Mouse (Mus musculus) 416B (cell line): Measurements from ENCODE around the gene Tmem203.
"Not testable (repeated sequence)": the region's sequence is repeated elsewhere in the genome, so short reads cannot be mapped to it uniquely, and the experiment has no call there.

Source experiments
- DNase-seq: peaks from one replicate; pipeline ENCODE4 v3.0.0; 2011; ENCODE audit warnings: low read depth

The Tmem203 gene

GRCm38 (mm10) chr2:25234050-25234449 lies 21.2 kb upstream of the Tmem203 start, which contains the start of gene Slc34a3:
Slc34a3 (minus strand) TSS chr2:25234364.
- no peak for DNase-seq

DNA sequence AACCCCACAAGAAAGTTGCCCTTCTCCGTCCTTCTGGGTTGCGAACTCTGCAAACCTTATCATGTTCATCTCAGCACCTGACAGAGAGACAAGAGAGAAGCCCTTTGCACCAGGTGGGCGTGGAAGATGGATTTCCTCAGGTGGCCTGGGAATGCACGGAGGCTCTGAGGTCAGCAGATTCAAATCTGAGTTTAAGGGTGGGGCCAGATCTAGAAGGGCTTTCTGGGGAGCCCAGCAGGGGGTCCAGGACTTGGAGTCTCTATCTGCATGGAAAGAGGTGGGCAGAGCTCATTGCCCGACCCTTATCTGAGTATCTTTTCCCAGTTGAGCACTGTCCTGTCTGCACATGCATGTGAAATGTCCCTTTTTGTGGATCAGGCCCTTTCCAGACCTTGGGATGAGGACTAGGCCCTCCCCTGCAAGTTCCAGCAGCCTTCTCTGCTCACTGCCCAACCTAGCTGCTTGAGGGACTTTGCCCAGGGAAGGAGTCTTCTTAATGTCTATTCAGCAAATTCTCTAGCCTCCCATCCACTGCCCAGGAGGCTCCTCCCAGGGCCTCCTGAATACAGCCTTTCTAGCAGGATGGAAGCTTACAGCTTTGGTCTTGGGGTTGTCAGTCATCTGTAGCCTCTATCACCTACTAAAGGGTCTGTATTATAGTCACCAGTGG lies 20.6 kb upstream of the Tmem203 start:
- DNase-seq, result no peak

GRCm38 (mm10) chr2:25236614-25237013 lies 18.6 kb upstream of the Tmem203 start, which contains the start of gene Rnf224:
Rnf224 (minus strand) TSS chr2:25236787.
- no peak for DNase-seq

DNA sequence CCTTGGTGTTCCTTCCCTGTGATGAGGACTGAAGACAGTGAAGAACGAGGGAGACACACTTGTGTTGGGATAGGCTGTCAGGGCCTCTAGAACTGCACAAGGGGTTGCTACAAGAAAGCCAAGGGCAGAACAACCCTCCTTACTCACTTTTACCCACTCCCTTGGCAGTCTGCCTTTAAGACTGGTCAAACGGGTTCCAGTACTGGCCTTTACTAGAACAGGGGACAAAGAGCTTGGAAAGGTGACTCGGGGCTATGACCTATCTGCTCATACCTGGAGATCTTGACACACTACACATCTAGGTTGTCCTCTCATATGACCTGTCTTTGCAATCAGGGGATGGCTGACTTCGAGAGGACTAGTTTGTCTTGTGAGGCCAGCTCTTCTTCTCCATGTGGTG lies 17.7 kb upstream of the Tmem203 start:
- DNase-seq, result no peak

DNA sequence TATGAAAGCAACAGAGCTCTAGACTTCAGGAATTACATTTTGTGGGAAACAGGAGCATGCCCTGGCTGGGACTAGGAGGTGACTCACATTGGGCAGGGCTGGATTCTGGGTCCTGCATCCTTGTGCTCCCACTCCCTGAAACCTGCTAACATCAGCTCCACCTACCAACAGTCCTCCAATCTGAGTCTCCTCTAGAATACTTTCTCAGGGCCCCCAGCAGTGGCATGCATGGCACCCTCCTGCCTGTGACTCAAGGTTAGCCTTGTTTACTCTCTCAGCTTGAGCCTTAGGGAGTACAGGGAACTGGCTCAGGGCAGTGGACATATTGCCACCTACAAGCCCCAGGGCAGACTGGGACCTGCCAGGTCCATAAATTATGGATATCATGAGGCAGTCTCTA lies 17.1 kb upstream of the Tmem203 start:
- no peak for DNase-seq

- no peak for DNase-seq
Measured at GRCm38 (mm10) chr2:25239766-25240165, 15.5 kb upstream of the Tmem203 start.

DNA sequence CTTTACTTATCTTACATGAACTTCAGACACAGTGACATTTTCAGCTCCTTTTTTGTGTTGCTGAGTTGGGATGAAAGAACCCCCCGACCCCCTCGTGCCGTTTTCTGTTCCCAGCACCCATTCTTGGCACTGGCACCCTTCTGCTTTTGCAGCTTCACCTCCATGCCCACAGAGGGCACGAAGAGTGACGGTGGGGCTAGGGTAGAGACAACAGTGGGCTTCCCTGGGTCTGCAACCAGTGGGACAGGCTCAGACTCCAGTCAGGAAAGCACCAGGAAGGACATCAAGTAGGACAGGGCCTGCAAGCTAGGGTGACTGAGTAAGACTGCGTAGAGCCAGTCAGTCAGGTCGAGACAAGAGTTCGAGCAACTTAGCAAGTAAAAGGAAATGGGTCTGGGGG lies 14.9 kb upstream of the Tmem203 start:
- DNase-seq, result no peak

DNA sequence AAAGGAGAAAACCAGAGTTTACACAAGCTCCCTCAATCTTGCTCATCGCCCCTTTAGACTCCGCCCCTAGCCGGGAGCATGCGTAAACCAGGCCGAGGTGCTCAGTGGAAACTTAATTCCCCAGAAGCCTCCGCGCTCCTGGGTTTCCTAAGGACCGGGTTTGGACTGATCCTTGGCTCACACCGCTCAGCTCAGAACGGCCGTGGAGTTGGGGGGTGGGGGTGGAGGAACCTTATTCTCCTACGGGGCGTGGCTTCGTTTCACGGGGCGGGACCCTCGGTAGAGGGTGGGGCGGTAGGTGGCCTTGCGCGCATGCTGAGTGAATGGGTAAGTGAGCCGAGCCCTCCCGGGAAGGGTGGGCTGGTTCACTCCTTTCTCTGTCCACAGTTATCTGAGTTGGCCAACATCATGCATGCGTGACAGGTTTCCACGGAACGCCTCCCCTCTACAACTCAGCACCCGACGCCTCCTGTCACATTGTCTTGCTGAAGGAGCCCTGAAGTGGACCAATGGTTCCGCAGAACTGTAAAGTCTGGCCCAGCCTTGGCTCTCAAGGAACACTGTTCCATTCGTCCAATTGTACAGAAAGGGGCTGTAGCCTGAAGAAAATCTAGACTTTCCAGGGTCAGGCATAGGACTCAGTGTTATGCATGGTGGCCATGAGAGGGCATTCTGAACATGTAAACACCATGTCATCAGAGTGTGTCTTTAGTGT lies 14.4 kb upstream of the Tmem203 start:
- DNase-seq, result no peak

GRCm38 (mm10) chr2:25241438-25241775 lies 13.8 kb upstream of the Tmem203 start:
- no peak for DNase-seq

GRCm38 (mm10) chr2:25242101-25242506 lies 13.1 kb upstream of the Tmem203 start, which contains the start of the genes Rnf208 and Cysrt1:
Rnf208 (plus strand) TSS chr2:25242255.
Cysrt1 (minus strand) TSS chr2:25242452.
- DNase-seq, result no peak

- no peak for DNase-seq
Measured at GRCm38 (mm10) chr2:25243342-25243741, 11.9 kb upstream of the Tmem203 start.

DNA sequence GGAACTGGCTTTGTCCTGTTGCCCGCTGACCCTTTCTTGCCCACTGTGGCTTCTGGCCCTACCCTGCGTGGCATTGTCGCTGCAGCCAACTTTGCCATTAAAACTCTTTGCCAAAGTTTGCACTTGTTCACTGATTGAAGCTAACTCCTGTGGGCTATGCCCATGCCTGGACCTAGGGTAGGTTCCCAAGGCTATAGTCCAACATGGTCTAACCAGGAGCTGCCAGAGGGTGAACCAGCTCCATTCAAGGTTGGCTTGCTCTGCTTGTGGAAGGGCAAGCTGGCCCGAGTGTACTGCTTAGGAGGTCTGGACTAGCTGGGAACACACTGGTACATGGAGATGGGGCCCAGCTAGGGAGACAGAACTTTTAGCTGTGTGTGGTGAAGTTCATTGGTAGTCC lies 11.1 kb upstream of the Tmem203 start:
- no peak for DNase-seq

DNA sequence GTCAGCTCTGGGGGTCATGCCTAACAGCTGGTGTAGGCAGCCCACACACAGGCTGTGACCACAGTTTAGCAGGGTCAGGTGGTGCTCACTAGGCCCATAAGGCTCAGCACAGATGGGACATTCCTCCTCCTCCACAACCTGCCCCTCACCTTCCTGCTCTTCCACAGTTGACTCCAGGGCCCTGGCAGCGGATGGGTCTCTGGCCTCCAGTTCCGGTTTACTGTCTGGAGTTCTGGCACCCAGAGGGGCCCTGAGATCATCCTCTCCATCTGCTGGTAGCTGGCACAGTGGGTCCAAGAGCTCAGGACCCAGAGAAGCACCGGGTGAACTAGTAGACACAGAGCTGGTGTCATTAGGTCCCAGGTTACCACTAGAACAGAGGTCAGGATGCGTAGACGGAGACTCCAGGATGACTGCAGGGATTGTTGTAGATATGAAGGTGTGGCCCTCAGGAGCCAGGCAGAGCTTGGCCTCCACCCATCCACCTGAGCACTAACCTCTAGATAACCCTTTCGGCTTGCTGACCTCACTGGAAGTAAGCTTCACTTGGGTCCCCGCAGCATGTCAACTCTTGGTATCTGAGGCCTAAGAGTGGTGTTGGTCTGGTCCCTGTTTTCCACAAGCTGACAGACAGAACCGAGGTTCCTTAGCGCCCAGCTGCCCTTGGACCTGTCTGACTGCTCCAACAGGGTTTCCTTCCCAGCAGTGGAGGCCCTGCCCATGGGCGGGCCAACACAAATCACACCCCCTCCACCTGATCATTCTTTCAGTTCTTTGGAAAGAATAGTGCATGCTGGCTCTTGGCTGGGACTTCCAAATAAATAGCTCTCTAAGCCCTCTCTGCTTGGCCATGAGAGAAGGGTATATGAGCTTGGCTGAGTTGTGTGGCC lies 8.8 kb upstream of the Tmem203 start, which contains the start of gene AL732309.1:
Gene AL732309.1, minus strand, starts transcription at position 681 of the 890 bp plus-strand sequence.
- DNase-seq, result no peak

GRCm38 (mm10) chr2:25252331-25252730 lies 2.9 kb upstream of the Tmem203 start:
- peak; percentile 55 for DNase-seq

GRCm38 (mm10) chr2:25256443-25257109 lies 1.3 kb downstream of the Tmem203 start:
- DNase-seq, result peak; percentile 89

DNA sequence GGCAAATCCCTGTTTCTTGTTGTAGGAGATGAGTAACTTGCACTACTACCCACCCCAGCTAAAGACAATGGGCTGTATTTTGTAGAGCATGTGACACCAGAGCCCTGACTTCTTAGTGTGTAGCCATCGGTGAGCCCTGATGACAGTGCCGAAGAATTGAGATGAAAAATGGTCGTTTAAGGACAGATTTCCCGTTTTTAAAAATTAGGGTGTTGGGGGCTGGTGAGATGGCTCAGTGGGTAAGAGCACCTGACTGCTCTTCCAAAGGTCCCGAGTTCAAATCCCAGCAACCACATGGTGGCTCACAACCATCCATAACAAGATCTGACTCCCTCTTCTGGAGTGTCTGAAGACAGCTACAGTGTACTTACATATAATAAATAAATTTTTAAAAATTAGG lies 2.0 kb downstream of the Tmem203 start:
- not testable (repeated sequence) for DNase-seq

DNA sequence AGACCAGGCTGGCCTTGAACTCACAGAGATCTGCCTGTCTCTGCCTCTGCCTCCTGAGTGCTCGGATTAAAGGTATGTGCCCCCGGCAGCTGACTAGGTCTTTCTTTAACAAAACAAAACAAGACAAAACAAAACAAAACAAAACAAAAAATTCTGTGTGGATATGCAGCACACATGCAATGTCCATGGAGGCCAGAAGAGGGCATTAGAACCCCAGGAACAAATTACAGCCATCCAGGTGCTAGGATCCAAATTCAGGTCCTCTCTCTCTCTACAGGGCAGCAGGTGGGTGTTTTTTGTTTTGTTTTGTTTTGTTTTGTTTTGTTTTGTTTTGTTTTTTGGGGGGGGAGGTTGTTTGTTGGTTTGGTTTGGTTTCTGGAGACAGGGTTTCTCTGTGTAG lies 3.6 kb downstream of the Tmem203 start:
- peak; percentile 55 for DNase-seq

DNA sequence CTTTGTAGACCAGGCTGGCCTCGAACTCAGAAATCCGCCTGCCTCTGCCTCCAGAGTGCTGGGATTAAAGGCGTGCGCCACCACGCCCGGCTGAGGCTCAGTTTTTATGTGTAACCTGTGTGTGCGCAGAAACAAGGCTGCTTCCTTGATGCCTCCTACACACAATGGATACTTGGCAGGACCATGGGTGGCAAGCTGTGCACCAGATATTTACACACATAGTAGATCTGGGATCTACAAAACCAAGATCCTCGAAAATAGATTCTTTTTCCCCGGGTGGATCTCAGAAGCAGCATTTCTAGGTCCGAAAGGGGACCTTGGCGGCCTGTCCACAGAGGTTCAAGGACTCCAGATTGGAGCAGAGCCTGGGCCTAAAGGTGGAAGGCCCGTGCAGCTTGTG lies 6.6 kb downstream of the Tmem203 start:
- no peak for DNase-seq

GRCm38 (mm10) chr2:25262291-25262767 lies 7.1 kb downstream of the Tmem203 start, which contains the start of gene Tprn:
Tprn (plus strand) TSS chr2:25262618.
- peak; percentile 99 for DNase-seq

DNA sequence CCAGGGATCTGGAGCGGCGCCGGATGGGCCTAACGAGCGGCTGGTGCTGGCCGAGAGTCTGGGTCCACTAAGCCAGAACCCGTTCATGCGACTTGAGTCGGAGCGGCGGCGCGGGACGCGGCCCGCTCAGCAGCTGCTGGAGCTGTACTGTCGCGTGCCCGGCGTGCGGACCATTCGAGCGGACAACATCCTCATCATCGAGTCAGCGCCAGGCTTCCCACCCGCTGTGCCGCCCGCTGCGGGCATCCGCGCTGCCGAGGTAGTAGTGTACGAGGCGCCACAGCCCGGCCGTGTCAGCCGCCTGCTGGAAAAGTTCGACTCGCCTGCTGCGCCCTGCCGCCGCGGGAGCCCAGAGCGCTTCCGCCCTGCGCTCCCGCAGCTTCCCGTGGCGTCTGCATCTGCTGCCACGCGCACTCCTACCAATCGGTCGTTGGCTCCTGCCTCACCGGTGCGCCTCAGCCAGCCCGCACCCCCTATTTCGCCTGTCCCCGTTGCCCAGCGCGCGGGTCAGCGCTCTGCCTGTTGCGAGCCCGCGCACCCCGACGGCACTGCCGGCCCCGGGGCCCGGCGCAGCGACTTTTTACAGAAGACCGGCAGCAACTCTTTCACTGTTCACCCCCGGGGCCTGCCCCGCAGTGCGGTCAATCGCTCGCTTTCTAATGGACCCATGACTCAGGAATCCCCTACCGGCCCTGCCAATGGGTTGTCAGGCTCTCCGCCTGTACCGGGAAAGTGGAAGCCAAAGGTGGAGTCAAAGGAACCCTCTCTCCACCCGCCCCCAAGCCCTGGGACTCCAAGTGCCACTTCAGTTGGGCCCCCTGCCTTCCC lies 7.8 kb downstream of the Tmem203 start:
- peak; percentile 54 for DNase-seq
